Mouse (Mus musculus) bone marrow macrophage, adult 2 months (primary cell): ENCODE results near the gene Farp1. TPM values are rescaled to one million over a fixed set of nuclear protein-coding genes. Genes with fewer than 3 reads are reported as not detected.

ENCODE experiments used
- H3K27ac ChIP-seq: 2 replicates; pipeline ENCODE4 v1.5.1; 2012; ENCODE audit warnings: low read depth, low read length; ENCODE audit not compliant: insufficient read depth
- H3K4me1 ChIP-seq: 2 replicates; pipeline ENCODE4 v1.6.1; 2012; ENCODE audit warnings: low read length; ENCODE audit not compliant: control insufficient read depth, insufficient read depth
- H3K4me3 ChIP-seq: 2 replicates; pipeline ENCODE4 v1.5.1; 2012; ENCODE audit warnings: mild to moderate bottlenecking, low read length, moderate library complexity; ENCODE audit not compliant: insufficient read depth
- CTCF ChIP-seq: IDR thresholded peaks from 2 replicates; pipeline ENCODE4 v1.5.1; 2012; ENCODE audit warnings: low read depth, mild to moderate bottlenecking, low read length, moderate library complexity
- POLR2A ChIP-seq: IDR thresholded peaks from 2 replicates; pipeline ENCODE4 v1.6.1; 2012; ENCODE audit warnings: mild to moderate bottlenecking, low read depth, low read length, borderline replicate concordance
- polyA plus RNA-seq: library from polyadenylated mRNA; stranded (reverse); fragments of >200 nt; gene quantifications from 2 replicates; pipeline ENCODE4 v1.2.4, GENCODE M21; 2012; ENCODE audit not compliant: missing spikeins, insufficient read depth, insufficient read length

Farp1 gene
- polyA plus RNA-seq, 1 experiment, result 0.55 TPM

- Histone ChIP-seq H3K27ac (no peak overlapping the region), H3K4me1 (peaks cover 5% of the 10 kb centered on the region), H3K4me3 (no peak overlapping the region)
- TF ChIP-seq CTCF (no peak), POLR2A (no peak)
These were observed 250.6 kb downstream of the Farp1 start for GRCm38 (mm10) chr14:121285379-121286120.

- H3K4me3 ChIP-seq, result no peak overlapping the region
- peaks cover 5% of the 10 kb centered on the region for H3K4me1 ChIP-seq
- no peak overlapping the region for H3K27ac ChIP-seq
- TF ChIP-seq POLR2A (no peak), CTCF (no peak)
These were observed 256.9 kb downstream of the Farp1 start for GRCm38 (mm10) chr14:121291881-121292280.

DNA sequence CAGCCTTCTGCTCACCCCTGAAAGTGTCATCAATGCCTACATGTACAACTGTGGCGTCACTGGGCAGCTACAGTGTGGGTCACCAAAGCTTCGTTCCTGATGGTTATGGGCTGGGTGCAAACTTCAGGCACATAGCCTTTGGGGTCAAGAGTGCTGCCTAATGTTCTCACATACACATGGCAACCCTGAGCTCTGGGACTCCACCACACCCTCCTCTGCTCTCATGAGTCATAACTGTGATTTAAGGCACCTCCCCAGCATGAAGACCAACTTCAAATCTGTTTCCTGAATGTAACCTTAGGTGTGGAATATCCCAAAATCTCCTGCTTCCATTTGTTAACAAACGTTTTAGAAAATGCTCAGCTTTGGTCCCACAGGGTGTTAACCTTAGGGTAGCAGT, 257.4 kb downstream of the Farp1 start:
- TF ChIP-seq POLR2A (no peak), CTCF (no peak)
- Histone ChIP-seq H3K4me1 (peaks cover 5% of the 10 kb centered on the region), H3K27ac (no peak overlapping the region), H3K4me3 (no peak overlapping the region)

DNA sequence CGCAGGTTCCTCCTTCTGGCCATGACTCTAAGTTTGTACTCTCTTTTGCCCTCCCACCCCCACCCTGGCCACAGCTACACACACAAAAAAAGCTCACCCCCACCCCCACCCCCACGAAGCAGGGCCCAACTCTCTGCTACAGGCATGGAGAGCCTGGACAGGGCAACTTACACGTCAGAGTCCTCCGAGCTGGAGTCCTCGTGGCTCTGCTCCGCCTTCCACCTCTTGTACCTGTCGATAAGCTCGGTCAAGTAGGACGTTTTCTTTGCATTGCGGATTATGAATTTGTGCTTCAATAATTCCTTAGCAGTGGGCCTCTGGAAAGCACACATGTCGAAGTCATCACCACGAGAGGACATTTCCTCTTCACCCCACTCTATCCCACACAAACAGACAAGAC, 259.5 kb downstream of the Farp1 start:
- no peak for TF ChIP-seq POLR2A
- TF ChIP-seq CTCF, result no peak
- no peak overlapping the region for H3K4me3 ChIP-seq
- H3K4me1 ChIP-seq, result no peaks in the 10 kb centered on the region
- H3K27ac ChIP-seq, result no peak overlapping the region

- Histone ChIP-seq H3K4me3 (no peak overlapping the region), H3K27ac (no peak overlapping the region), H3K4me1 (no peaks in the 10 kb centered on the region)
- no peak for TF ChIP-seq CTCF
- no peak for TF ChIP-seq POLR2A
These were observed 262.1 kb downstream of the Farp1 start for GRCm38 (mm10) chr14:121297103-121297502.

GRCm38 (mm10) chr14:121298537-121298936, 263.5 kb downstream of the Farp1 start:
- H3K4me3 ChIP-seq, result no peak overlapping the region

GRCm38 (mm10) chr14:121299093-121299492, 264.1 kb downstream of the Farp1 start:
- TF ChIP-seq POLR2A, result no peak
- TF ChIP-seq CTCF, result no peak
- H3K27ac ChIP-seq, result no peak overlapping the region
- H3K4me3 ChIP-seq, result no peak overlapping the region
- peaks cover 8% of the 10 kb centered on the region for H3K4me1 ChIP-seq

More at GRCm38 (mm10) chr14:121298537-121298936, 263.5 kb downstream of the Farp1 start:
- TF ChIP-seq POLR2A (no peak), CTCF (no peak)
- Histone ChIP-seq H3K4me1 (peaks cover 2% of the 10 kb centered on the region), H3K27ac (no peak overlapping the region)

DNA sequence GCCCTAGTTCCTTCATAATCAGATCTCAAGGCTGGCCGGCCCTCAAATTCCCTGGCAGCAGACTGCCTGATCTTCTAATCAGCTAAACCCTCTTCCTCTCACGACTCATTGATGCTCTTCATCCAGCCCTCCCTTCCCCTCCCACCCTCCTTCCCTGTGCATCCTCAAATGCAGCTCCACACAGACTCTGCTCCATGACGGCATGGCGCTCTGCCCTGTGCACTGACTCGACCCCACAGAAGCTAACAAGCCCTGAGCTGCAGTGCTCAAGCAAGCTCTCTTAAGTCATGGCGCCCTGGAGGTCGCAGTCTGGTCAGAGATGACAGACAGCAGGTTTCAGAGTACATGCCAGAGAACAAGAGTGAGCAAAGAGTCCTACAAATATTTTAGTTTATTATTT, 269.5 kb downstream of the Farp1 start:
- no peak overlapping the region for H3K4me3 ChIP-seq
- H3K27ac ChIP-seq, result no peak overlapping the region
- peaks cover 11% of the 10 kb centered on the region for H3K4me1 ChIP-seq
- TF ChIP-seq CTCF (no peak), POLR2A (no peak)

- TF ChIP-seq CTCF, result no peak
- TF ChIP-seq POLR2A, result no peak
- no peak overlapping the region for H3K27ac ChIP-seq
- H3K4me3 ChIP-seq, result no peak overlapping the region
- H3K4me1 ChIP-seq, result peaks cover 11% of the 10 kb centered on the region
These were observed 270.5 kb downstream of the Farp1 start for GRCm38 (mm10) chr14:121305316-121306064.

- TF ChIP-seq CTCF (no peak), POLR2A (no peak)
- no peak overlapping the region for H3K4me3 ChIP-seq
- no peak overlapping the region for H3K27ac ChIP-seq
- H3K4me1 ChIP-seq, result peaks cover 10% of the 10 kb centered on the region
These were observed 274.9 kb downstream of the Farp1 start for GRCm38 (mm10) chr14:121309909-121310308.
